Mouse (Mus musculus): ENCODE measurements around the gene Adrb1. TPM values are rescaled to one million over a fixed set of nuclear protein-coding genes. Genes with fewer than 3 reads are reported as not detected.

Gene Adrb1
- total and polyA plus RNA-seq, 3 experiments = not detected

GRCm38 (mm10) chr19:56734033-56734572, 12.1 kb downstream of the Adrb1 start:
- H3K9me3 ChIP-seq (replicated peaks; ENCODE audit: insufficient read depth, low read length) = no peaks in the 10 kb centered on the region
- peaks cover 1 to 8% of the 10 kb centered on the region in 2 experiments; a peak in 3 of 4 replicates for H3K27me3 ChIP-seq (ENCODE audit: control insufficient read depth in 1 of 2, insufficient read depth in 2 of 2, low read length in 2 of 2)
- no peak overlapping the region for H3K4me3 ChIP-seq (ENCODE audit: control insufficient read depth in 1 of 2, insufficient read depth in 1 of 2, low read depth in 2 of 2, low read length in 2 of 2)
- no peaks in the 10 kb centered on the region for H3K36me3 ChIP-seq (ENCODE audit: control insufficient read depth in 1 of 2, insufficient read depth in 2 of 2, low read length in 2 of 2)
- peaks cover 0 to 2% of the 10 kb centered on the region in 2 experiments; a peak in 2 of 4 replicates for H3K4me1 ChIP-seq (ENCODE audit: control insufficient read depth in 1 of 2, insufficient read depth in 2 of 2, low read length in 2 of 2)
- no peaks in the 10 kb centered on the region for H3K79me2 ChIP-seq (ENCODE audit: control insufficient read depth, insufficient read depth, low read length, poor library complexity)
- DNase-seq (ENCODE audit: low read depth, low spot score) = no peak
- no peak overlapping the region for H3K9ac ChIP-seq (ENCODE audit: control insufficient read depth, low read depth, low read length, poor library complexity, severe bottlenecking)
- H3K27ac ChIP-seq (ENCODE audit: control insufficient read depth, low read depth, low read length) = no peak overlapping the region
- TF ChIP-seq SIN3A (IDR thresholded peaks at IDR 0.05; ENCODE audit: low read length) = no peak
- TF ChIP-seq RCOR1 (IDR thresholded peaks at IDR 0.05; ENCODE audit: low read depth, low read length) = no peak
- TF ChIP-seq MAFK (IDR thresholded peaks at IDR 0.05; ENCODE audit: borderline replicate concordance, low read depth, low read length) = no peak
- no peak for TF ChIP-seq CTCF (IDR thresholded peaks at IDR 0.05 in 2 of 3, conservative IDR thresholded peaks at IDR 0.05 in 1 of 3; ENCODE audit: control insufficient read depth in 1 of 3, insufficient read depth in 1 of 3, low read depth in 2 of 3, low read length in 3 of 3, poor library complexity in 1 of 3, severe bottlenecking in 1 of 3)
- TF ChIP-seq ELF1 (IDR thresholded peaks at IDR 0.05; ENCODE audit: low read depth, low read length) = no peak
- TF ChIP-seq TBP (IDR thresholded peaks at IDR 0.05; ENCODE audit: low read depth, low read length) = no peak
- no peak for TF ChIP-seq BHLHE40 (IDR thresholded peaks at IDR 0.05; ENCODE audit: borderline replicate concordance, low read depth, low read length)
- TF ChIP-seq ZNF384 (IDR thresholded peaks at IDR 0.05; ENCODE audit: low read depth, low read length) = no peak
- no peak for TF ChIP-seq MYC (IDR thresholded peaks at IDR 0.05; ENCODE audit: low read depth, low read length)
- TF ChIP-seq GATA1 (IDR thresholded peaks at IDR 0.05; ENCODE audit: low read depth, low read length) = no peak
- no peak for TF ChIP-seq CHD1 (IDR thresholded peaks at IDR 0.05; ENCODE audit: low read depth, low read length)
- TF ChIP-seq SMC3 (IDR thresholded peaks at IDR 0.05; ENCODE audit: low read depth, low read length) = no peak
- TF ChIP-seq MEF2A (IDR thresholded peaks at IDR 0.05; ENCODE audit: extremely low read depth, insufficient replicate concordance, low read depth, low read length, poor library complexity, severe bottlenecking) = no peak
- TF ChIP-seq MXI1 (IDR thresholded peaks at IDR 0.05; ENCODE audit: low read depth, low read length) = no peak
- no peak for TF ChIP-seq ETS1 (IDR thresholded peaks at IDR 0.05; ENCODE audit: low read depth, low read length)
- TF ChIP-seq KAT2A (conservative IDR thresholded peaks at IDR 0.05; ENCODE audit: low read depth, low read length) = no peak
- no peak for TF ChIP-seq HCFC1 (IDR thresholded peaks at IDR 0.05; ENCODE audit: low read depth, low read length)
- no peak for TF ChIP-seq NELFE (IDR thresholded peaks at IDR 0.05; ENCODE audit: low read depth, low read length)

GRCm38 (mm10) chr19:56735747-56736146, 13.7 kb downstream of the Adrb1 start:
- peak; percentile 24 for DNase-seq (ENCODE audit: low read depth, low spot score)
- no peak overlapping the region for H3K4me3 ChIP-seq (ENCODE audit: control insufficient read depth in 1 of 2, insufficient read depth in 1 of 2, low read depth in 2 of 2, low read length in 2 of 2)
- H3K79me2 ChIP-seq (ENCODE audit: control insufficient read depth, insufficient read depth, low read length, poor library complexity) = no peaks in the 10 kb centered on the region
- peaks cover 0 to 2% of the 10 kb centered on the region in 2 experiments; a peak in 2 of 4 replicates for H3K4me1 ChIP-seq (ENCODE audit: control insufficient read depth in 1 of 2, insufficient read depth in 2 of 2, low read length in 2 of 2)
- peak; percentile 79 for TF ChIP-seq GATA1 (IDR thresholded peaks at IDR 0.05; ENCODE audit: low read depth, low read length)
- TF ChIP-seq TCF12 (IDR thresholded peaks at IDR 0.05; ENCODE audit: low read depth, low read length) = peak; percentile 80
- TF ChIP-seq NELFE (IDR thresholded peaks at IDR 0.05; ENCODE audit: low read depth, low read length) = no peak
- no peak for TF ChIP-seq POLR2AphosphoS5 (IDR thresholded peaks at IDR 0.05; ENCODE audit: borderline replicate concordance, low read depth, low read length)
- no peak for TF ChIP-seq KAT2A (conservative IDR thresholded peaks at IDR 0.05; ENCODE audit: low read depth, low read length)
- peak; percentile 50 to 71; a peak in 3 of 4 replicates for TF ChIP-seq EP300 (IDR thresholded peaks at IDR 0.05; ENCODE audit: low read depth in 1 of 2, low read length in 2 of 2)
- TF ChIP-seq ZKSCAN1 (IDR thresholded peaks at IDR 0.05; ENCODE audit: low read depth, low read length) = no peak
- no peak for TF ChIP-seq UBTF (IDR thresholded peaks at IDR 0.05; ENCODE audit: borderline replicate concordance, insufficient read depth, low read depth, low read length)
- no peak for TF ChIP-seq ZC3H11A (IDR thresholded peaks at IDR 0.05; ENCODE audit: low read depth, low read length)
- no peak for TF ChIP-seq CTCF (IDR thresholded peaks at IDR 0.05 in 2 of 3, conservative IDR thresholded peaks at IDR 0.05 in 1 of 3; ENCODE audit: control insufficient read depth in 1 of 3, insufficient read depth in 1 of 3, low read depth in 2 of 3, low read length in 3 of 3, poor library complexity in 1 of 3, severe bottlenecking in 1 of 3)
- TF ChIP-seq TAL1 (IDR thresholded peaks at IDR 0.05; ENCODE audit: low read length) = peak; percentile 19; the same call in 1 of the 2 replicates
- TF ChIP-seq RCOR1 (IDR thresholded peaks at IDR 0.05; ENCODE audit: low read depth, low read length) = no peak
- peak; percentile 67 for TF ChIP-seq ETS1 (IDR thresholded peaks at IDR 0.05; ENCODE audit: low read depth, low read length)
- no peaks in the 10 kb centered on the region for H3K36me3 ChIP-seq (ENCODE audit: control insufficient read depth in 1 of 2, insufficient read depth in 2 of 2, low read length in 2 of 2)
- H3K27me3 ChIP-seq (ENCODE audit: control insufficient read depth in 1 of 2, insufficient read depth in 2 of 2, low read length in 2 of 2) = peaks cover 9 to 16% of the 10 kb centered on the region in 2 experiments; a peak in 3 of 4 replicates
- no peaks in the 10 kb centered on the region for H3K9me3 ChIP-seq (replicated peaks; ENCODE audit: insufficient read depth, low read length)
- H3K27ac ChIP-seq (ENCODE audit: control insufficient read depth, low read depth, low read length) = no peak overlapping the region
- H3K9ac ChIP-seq (ENCODE audit: control insufficient read depth, low read depth, low read length, poor library complexity, severe bottlenecking) = no peak overlapping the region

Measured in MEL (cell line).